ENCODE assay signal across 13 mouse cellular contexts in genomic region chr13:111050097-111050496, GRCm38 (mm10).
DNase-seq lines count a peak whose midpoint lies in the region; ATAC-seq and TF ChIP-seq lines count a peak whose summit lies in the region.
"Had no signal": no experiment of that assay in that cellular context is flagged by ENCODE, and none has a peak within 500 bp of the region (broad histone marks: within the 10 kb centered on the region; RNA-seq: fewer than 3 reads in every experiment).

No protein-coding gene starts in this region.

- no peaks in the 10 kb centered on the region for H3K4me1 ChIP-seq in embryonic facial prominence, embryonic 14.5 days (ENCODE audit: control insufficient read depth, insufficient read depth, low read length)
- no peaks in the 10 kb centered on the region for H3K4me1 ChIP-seq in midbrain, postnatal 0 days (ENCODE audit: insufficient read depth, low read length)

- peaks cover 6% of the 10 kb centered on the region; the same call in 1 of the 2 replicates for H3K9me3 ChIP-seq in embryonic facial prominence, embryonic 14.5 days (ENCODE audit: control insufficient read depth, low read length)
- H3K9me3 ChIP-seq in midbrain, postnatal 0 days (ENCODE audit: low read length) = no peaks in the 10 kb centered on the region
- H3K9me3 ChIP-seq: hindbrain, embryonic 15.5 days had no signal

- DNase-seq in gastrocnemius, postnatal 10 days = peak; percentile 4
- no peak for DNase-seq in gastrocnemius, postnatal 4 days (ENCODE audit: low spot score in 2 of 2)
- DNase-seq in left cerebral cortex, postnatal 4 days = peak; percentile 22
- DNase-seq in left cerebral cortex, adult 2 months (ENCODE audit: extremely low spot score in 1 of 2, low spot score in 2 of 2) = no peak
- peak; percentile 31 for DNase-seq in embryonic facial prominence, embryonic 14.5 days (ENCODE audit: low spot score)
- DNase-seq in midbrain, postnatal 0 days (ENCODE audit: low spot score) = peak; percentile 48
- no peak for DNase-seq in right cerebral cortex, postnatal 25 days
- no peak for DNase-seq in left cerebral cortex, adult 18-20 months (ENCODE audit: low spot score in 2 of 2)
- DNase-seq: layer of hippocampus, postnatal 36 days; liver, postnatal 0 days; spleen, adult 18-20 months had no signal

- no peaks in the 10 kb centered on the region for H3K27me3 ChIP-seq in embryonic facial prominence, embryonic 14.5 days (replicated peaks; ENCODE audit: control insufficient read depth, insufficient read depth, low read length)
- H3K27me3 ChIP-seq in midbrain, postnatal 0 days (ENCODE audit: insufficient read depth, low read length) = no peaks in the 10 kb centered on the region
- H3K27me3 ChIP-seq: hindbrain, embryonic 15.5 days had no signal

- H3K4me3 ChIP-seq in left cerebral cortex, adult 2 months = no peak overlapping the region
- H3K4me3 ChIP-seq in embryonic facial prominence, embryonic 14.5 days (ENCODE audit: low read depth, low read length) = no peak overlapping the region
- H3K4me3 ChIP-seq in midbrain, postnatal 0 days (ENCODE audit: low read depth, low read length) = no peak overlapping the region
- H3K4me3 ChIP-seq: hindbrain, embryonic 15.5 days had no signal

- no peak overlapping the region for H3K27ac ChIP-seq in left cerebral cortex, adult 2 months
- H3K27ac ChIP-seq in embryonic facial prominence, embryonic 14.5 days (replicated peaks; ENCODE audit: low read depth, low read length) = 0 out of 2 replicates have a peak overlapping the region, but pooled peaks have one; percentile 15
- H3K27ac ChIP-seq in midbrain, postnatal 0 days (ENCODE audit: low read depth, low read length) = no peak overlapping the region
- H3K27ac ChIP-seq: hindbrain, embryonic 15.5 days had no signal

- no peak overlapping the region for H3K4me2 ChIP-seq in embryonic facial prominence, embryonic 14.5 days (ENCODE audit: low read depth, low read length)
- H3K4me2 ChIP-seq in midbrain, postnatal 0 days (ENCODE audit: low read depth, low read length, poor library complexity, severe bottlenecking) = no peak overlapping the region
- H3K4me2 ChIP-seq: hindbrain, embryonic 15.5 days had no signal

- 16% methylated on average over 6 of the region's 6 CpGs for WGBS in embryonic facial prominence, embryonic 14.5 days
- 27% methylated on average over 6 of the region's 6 CpGs for WGBS in midbrain, postnatal 0 days

- no peak for TF ChIP-seq CTCF in left cerebral cortex, adult 2 months (IDR thresholded peaks at IDR 0.05)
- no peak for TF ChIP-seq CTCF in midbrain, postnatal 0 days (IDR thresholded peaks at IDR 0.05)

- H3K36me3 ChIP-seq in embryonic facial prominence, embryonic 14.5 days (ENCODE audit: control insufficient read depth, insufficient read depth, low read length) = no peaks in the 10 kb centered on the region
- no peaks in the 10 kb centered on the region for H3K36me3 ChIP-seq in midbrain, postnatal 0 days (ENCODE audit: insufficient read depth, low read length)
- H3K36me3 ChIP-seq: hindbrain, embryonic 15.5 days had no signal

- H3K9ac ChIP-seq in embryonic facial prominence, embryonic 14.5 days (ENCODE audit: low read depth, low read length) = no peak overlapping the region
- no peak overlapping the region for H3K9ac ChIP-seq in midbrain, postnatal 0 days (replicated peaks; ENCODE audit: low read length, poor library complexity, severe bottlenecking)
- H3K9ac ChIP-seq: hindbrain, embryonic 15.5 days; liver, postnatal 0 days had no signal

- no peak for ATAC-seq in embryonic facial prominence, embryonic 14.5 days (ENCODE audit: low read depth)
- no peak for ATAC-seq in midbrain, postnatal 0 days (ENCODE audit: low FRiP score)
- ATAC-seq: forebrain, embryonic 16.5 days; liver, postnatal 0 days had no signal

- intact Hi-C loops in left cerebral cortex, postnatal 4 days (cut with DNase I) = no loop called here
- intact Hi-C loops in left cerebral cortex, adult 2 months (cut with DNase I) = loop anchor here (5.0 kb wide), 1 partner anchor 362 kb away; no protein-coding TSS in a partner anchor

Comparison
In these comparisons a context has a peak if more than half of its experiments do, and no peak if none do; other contexts are left out.
1. DNase-seq: peak in gastrocnemius, postnatal 10 days (single experiment), left cerebral cortex, postnatal 4 days (single experiment), embryonic facial prominence, embryonic 14.5 days (single experiment) and midbrain, postnatal 0 days (single experiment); none in gastrocnemius, postnatal 4 days (0 of 2), left cerebral cortex, adult 2 months (0 of 2), right cerebral cortex, postnatal 25 days (single experiment) and left cerebral cortex, adult 18-20 months (0 of 2).